Mouse (Mus musculus): ENCODE measurements around the gene Myo3a.

The Myo3a gene

DNA sequence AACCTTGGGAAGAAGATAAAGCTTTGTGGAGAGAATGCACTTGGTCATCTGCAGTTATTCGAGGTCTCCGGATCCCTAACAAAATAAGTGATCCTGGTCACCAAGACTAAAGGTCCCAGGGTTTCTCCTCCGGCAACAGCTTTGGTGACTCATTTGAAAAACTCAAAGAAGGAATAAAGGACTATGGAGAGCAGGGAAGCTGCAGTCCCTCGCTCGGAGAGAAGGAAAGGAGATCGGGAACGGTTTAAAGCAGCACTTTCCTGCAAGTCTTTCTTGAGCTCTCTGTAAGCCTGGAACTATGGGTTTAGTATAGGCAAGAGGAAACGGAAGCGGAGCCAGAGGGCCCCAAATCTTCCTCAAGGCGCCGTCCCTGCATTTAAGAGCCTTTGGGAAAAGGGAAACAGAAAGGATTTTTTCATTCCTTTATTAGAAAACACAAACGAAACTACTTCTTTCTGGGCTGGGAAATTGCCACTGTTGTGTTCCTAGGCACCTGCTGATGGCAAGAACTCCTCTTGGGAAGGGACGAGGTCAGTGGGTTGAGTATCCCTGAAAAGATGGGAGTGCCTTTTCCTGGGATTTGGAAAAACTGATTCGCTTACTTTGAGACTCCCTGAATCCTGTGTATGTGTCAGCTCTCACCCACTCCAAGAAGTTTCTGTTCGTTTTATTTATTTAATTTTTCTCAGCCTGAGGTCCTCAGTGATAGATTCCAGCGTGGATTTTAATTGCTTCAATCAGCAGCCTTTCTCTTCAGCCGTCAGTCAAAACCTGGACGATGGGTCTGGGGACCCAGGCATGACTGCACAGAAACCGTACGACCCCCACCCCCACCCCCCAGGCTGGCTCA, 393.9 kb downstream of the Myo3a start:
- DNase-seq = no peak

GRCm38 (mm10) chr2:22621828-22622731, 394.8 kb downstream of the Myo3a start, which contains the start of gene Gad2:
TSS of gene Gad2 (plus strand) at chr2:22622205.
- peak; percentile 18 to 61 for DNase-seq

- peak in 1 of 2 experiments; percentile 44 for DNase-seq
Measured at GRCm38 (mm10) chr2:22623111-22624070, 396.1 kb downstream of the Myo3a start.

DNA sequence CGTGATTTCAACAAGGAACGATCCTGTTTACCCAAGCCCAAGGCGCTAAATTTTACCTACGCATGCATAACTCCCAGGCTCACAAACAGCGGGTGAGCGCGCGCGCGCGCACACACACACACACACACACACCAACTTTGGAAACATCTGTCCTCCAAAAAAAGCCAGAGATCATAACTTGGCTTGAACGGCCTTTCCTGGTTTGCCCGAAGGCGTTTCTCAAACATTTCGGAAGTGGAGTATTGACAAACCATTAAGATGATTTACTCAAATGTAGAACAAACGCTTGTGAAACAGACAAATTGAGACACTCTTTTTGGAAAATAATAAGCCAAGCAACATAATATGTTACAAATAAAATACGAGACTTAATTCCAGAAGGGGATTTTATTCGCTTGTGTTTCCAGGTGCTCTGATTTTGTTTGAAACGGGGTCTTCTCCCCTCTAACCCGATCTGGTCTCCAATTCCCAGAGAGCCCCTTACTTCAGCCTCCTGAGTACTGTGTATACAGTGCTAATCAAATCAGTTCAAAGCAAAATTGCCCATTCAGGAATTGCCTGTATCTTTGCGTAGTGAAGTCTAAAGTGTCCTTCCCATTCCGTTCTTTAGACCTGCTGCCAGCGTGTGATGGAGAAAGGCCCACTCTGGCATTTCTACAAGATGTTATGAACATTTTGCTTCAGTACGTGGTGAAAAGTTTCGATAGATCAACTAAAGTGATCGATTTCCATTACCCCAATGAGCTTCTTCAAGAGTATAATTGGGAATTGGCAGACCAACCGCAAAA, 397.1 kb downstream of the Myo3a start:
- no peak for DNase-seq

DNA sequence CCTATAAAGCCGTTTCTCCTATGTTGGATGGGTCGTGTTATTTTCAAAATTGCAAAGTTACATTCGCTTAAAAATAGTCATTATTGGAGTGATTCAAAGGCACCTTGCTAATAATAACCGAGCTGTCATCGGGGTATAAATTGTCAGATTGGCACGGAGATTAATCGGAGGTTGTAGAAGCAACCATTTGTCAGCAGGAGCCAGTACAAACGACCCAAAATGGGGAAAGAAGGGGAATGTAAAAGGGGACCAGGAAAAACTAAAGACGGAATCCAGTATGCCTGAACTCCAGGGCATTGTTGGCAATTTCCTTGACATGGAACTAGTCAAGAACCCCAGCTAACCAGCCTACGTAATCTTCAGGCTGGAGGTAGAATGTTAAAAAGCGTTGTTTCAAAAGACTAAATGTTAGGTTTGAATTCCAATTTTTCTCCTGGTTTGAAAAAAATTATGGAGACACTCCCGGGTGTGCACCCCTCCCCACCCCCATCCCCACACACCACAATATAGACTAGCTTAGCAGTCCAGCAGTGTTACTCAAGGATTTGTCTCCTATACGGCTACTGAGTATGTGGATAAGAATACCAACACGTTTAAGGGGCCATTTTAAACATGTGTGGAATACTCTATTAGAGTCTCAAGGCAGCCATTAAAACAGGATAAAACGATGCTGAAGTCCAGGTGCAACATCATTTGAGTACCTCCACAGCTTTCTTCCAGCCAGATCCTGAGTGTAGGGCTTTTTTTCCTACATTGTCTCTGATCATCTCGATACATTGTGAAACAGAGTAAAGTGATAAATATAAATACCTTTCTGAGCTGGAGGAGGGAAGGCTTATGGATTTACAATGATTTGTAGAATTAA, 398.0 kb downstream of the Myo3a start:
- DNase-seq = no peak

DNA sequence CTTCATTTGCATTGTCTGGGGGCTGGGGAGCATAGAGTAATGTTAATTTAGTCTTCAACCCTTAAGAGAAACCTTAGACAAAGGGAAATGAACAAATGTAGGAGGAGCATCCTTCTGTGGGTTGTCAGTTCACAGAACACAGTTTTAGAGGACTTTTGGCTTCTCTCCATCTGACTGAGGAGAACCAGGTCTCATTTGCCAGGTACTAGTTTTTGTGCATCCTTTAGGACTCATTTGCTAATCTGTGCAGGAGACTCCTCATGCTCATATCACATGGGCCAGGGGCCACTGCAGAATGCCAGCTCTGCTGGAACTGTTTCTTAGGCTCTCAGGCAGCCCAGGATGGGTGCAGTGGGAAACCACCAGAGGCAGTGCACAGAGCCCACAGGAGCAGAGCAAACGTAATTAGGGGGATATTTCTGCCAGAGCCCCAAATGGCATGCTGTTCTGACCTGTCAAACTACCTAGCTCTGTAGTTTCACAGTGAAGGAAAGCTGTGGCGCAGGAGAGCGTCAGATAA, 399.9 kb downstream of the Myo3a start:
- no peak for DNase-seq

- no peak for DNase-seq
Measured at GRCm38 (mm10) chr2:22627819-22628432, 400.6 kb downstream of the Myo3a start.

DNA sequence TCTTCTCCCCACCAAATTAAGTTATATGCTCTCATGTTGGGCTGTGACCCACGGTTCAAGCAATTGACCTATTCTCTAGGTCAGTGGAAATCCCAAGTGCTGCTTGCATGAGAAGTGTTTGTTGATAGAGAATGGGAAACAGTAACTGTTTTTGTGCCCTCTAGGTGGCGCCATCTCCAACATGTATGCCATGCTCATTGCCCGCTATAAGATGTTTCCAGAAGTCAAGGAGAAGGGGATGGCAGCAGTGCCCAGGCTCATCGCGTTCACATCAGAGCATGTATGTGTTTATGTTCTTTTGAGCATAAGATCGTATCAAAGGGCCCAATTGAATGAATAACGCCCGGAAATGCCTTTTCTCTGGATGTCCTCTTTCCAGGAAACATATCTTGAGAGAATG, 407.5 kb downstream of the Myo3a start:
- DNase-seq = peak in 1 of 2 experiments; percentile 34

DNA sequence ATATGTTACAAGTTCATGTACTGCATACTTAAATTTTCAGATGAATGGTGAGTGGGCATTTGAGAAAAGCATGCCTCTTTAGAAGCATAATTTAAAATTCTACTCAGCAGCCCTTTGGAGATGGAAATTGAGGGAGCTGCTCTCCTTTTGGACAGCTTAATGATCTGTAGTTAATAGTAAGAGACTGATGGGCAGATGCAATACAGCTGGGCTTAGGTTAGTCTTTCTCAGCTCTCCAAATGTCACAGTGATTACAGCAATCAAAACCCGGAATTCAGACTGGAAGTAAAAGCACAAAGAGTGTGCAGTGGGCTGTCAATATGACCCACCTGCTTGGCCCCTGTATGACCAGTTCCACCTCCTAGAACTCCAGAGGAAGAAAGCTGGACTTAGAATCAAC, 418.8 kb downstream of the Myo3a start:
- DNase-seq = no peak

DNA sequence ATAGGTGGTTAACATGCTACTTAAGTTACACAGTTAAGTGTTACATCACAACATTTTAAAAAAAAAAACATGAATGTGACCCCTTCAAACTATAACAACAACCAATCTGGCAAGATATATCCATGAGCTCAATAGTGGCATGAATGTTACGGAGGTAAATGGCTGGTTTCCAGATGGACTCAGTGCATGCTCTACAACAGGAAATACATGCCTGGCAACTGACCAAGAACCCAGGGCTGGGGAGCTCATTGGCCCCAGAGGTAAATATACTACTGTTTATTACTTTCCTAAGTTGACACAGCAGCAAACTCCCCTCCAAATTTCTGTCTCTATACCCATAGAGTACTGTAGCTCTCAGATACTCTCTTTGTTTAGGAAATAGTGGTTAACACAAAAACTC, 421.1 kb downstream of the Myo3a start:
- no peak for DNase-seq

- no peak for DNase-seq
Measured at GRCm38 (mm10) chr2:22651826-22652225, 424.5 kb downstream of the Myo3a start.

GRCm38 (mm10) chr2:22663731-22664130, 436.4 kb downstream of the Myo3a start:
- DNase-seq = no peak
